Mouse (Mus musculus): Measurements from ENCODE around the gene Eftud2. TPM values are rescaled to one million over a fixed set of nuclear protein-coding genes. Genes with fewer than 3 reads are reported as not detected.

Eftud2 gene
- polyA plus RNA-seq, 1 experiment, result 159 TPM

- no peaks in the 10 kb centered on the region for H3K4me1 ChIP-seq (ENCODE audit: control insufficient read depth, insufficient read depth, low read length)
- no peak overlapping the region for H3K27ac ChIP-seq (ENCODE audit: control insufficient read depth, insufficient read depth, low read depth, low read length, poor library complexity)
- TF ChIP-seq POLR2A (IDR thresholded peaks at IDR 0.05; ENCODE audit: borderline replicate concordance, control insufficient read depth, low read depth, low read length), result no peak
- TF ChIP-seq CTCF (IDR thresholded peaks at IDR 0.05; ENCODE audit: control insufficient read depth, insufficient read depth, low read length), result no peak
- no peak overlapping the region for H3K4me3 ChIP-seq (replicated peaks; ENCODE audit: control insufficient read depth, low read depth, low read length)
- 93% methylated on average over 8 of the region's 8 CpGs for WGBS
These were observed 20.9 kb downstream of the Eftud2 start for GRCm38 (mm10) chr11:102859933-102860332.

DNA sequence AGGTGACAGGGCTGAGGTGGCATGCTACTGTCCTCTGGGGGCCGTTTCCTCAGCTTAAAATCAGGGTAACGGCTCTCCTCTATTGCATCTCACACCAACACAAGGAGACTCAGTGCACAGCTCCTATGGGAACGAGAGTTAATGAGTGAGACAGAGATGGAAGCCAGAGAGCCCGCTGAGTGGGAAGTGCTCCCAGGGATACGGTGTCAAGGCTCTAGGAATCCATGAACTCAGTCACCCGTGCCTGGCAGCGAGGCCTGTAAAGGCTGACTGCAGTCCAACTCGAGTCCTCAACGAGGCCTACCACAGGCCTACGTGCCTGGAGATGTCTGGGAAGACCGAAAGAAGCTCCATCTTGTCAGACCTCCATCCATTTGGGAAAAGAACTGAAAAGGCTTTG, 21.8 kb downstream of the Eftud2 start:
- WGBS, result 93% methylated on average over 11 of the region's 11 CpGs
- TF ChIP-seq CTCF (IDR thresholded peaks at IDR 0.05; ENCODE audit: control insufficient read depth, insufficient read depth, low read length) (no peak), POLR2A (IDR thresholded peaks at IDR 0.05; ENCODE audit: borderline replicate concordance, control insufficient read depth, low read depth, low read length) (no peak)
- Histone ChIP-seq H3K4me3 (replicated peaks; ENCODE audit: control insufficient read depth, low read depth, low read length) (no peak overlapping the region), H3K27ac (ENCODE audit: control insufficient read depth, insufficient read depth, low read depth, low read length, poor library complexity) (no peak overlapping the region), H3K4me1 (ENCODE audit: control insufficient read depth, insufficient read depth, low read length) (no peaks in the 10 kb centered on the region)

GRCm38 (mm10) chr11:102855941-102856340, 24.8 kb downstream of the Eftud2 start:
- TF ChIP-seq POLR2A (IDR thresholded peaks at IDR 0.05; ENCODE audit: borderline replicate concordance, control insufficient read depth, low read depth, low read length), result no peak
- no peak for TF ChIP-seq CTCF (IDR thresholded peaks at IDR 0.05; ENCODE audit: control insufficient read depth, insufficient read depth, low read length)
- WGBS, result 85% methylated on average over 6 of the region's 6 CpGs
- Histone ChIP-seq H3K4me3 (replicated peaks; ENCODE audit: control insufficient read depth, low read depth, low read length) (no peak overlapping the region), H3K4me1 (ENCODE audit: control insufficient read depth, insufficient read depth, low read length) (no peaks in the 10 kb centered on the region), H3K27ac (ENCODE audit: control insufficient read depth, insufficient read depth, low read depth, low read length, poor library complexity) (no peak overlapping the region)

- no peaks in the 10 kb centered on the region for H3K4me1 ChIP-seq (ENCODE audit: control insufficient read depth, insufficient read depth, low read length)
- no peak overlapping the region for H3K4me3 ChIP-seq (replicated peaks; ENCODE audit: control insufficient read depth, low read depth, low read length)
- no peak overlapping the region for H3K27ac ChIP-seq (ENCODE audit: control insufficient read depth, insufficient read depth, low read depth, low read length, poor library complexity)
- TF ChIP-seq POLR2A (IDR thresholded peaks at IDR 0.05; ENCODE audit: borderline replicate concordance, control insufficient read depth, low read depth, low read length), result no peak
- peak; percentile 25; the same call in 1 of the 2 replicates for TF ChIP-seq CTCF (IDR thresholded peaks at IDR 0.05; ENCODE audit: control insufficient read depth, insufficient read depth, low read length)
These were observed 27.0 kb downstream of the Eftud2 start for GRCm38 (mm10) chr11:102853760-102854159.

- no peak overlapping the region for H3K27ac ChIP-seq (ENCODE audit: control insufficient read depth, insufficient read depth, low read depth, low read length, poor library complexity)
- TF ChIP-seq POLR2A (IDR thresholded peaks at IDR 0.05; ENCODE audit: borderline replicate concordance, control insufficient read depth, low read depth, low read length) (no peak), CTCF (IDR thresholded peaks at IDR 0.05; ENCODE audit: control insufficient read depth, insufficient read depth, low read length) (peak; percentile 61; the same call in 1 of the 2 replicates)
- H3K4me3 ChIP-seq (replicated peaks; ENCODE audit: control insufficient read depth, low read depth, low read length), result no peak overlapping the region
- 75% methylated on average over 5 of the region's 5 CpGs for WGBS
- H3K4me1 ChIP-seq (ENCODE audit: control insufficient read depth, insufficient read depth, low read length), result no peaks in the 10 kb centered on the region
These were observed 28.9 kb downstream of the Eftud2 start for GRCm38 (mm10) chr11:102851883-102852282.

GRCm38 (mm10) chr11:102845926-102846325, 34.9 kb downstream of the Eftud2 start:
- WGBS, result 96% methylated on average over 10 of the region's 10 CpGs

GRCm38 (mm10) chr11:102838616-102839150, 42.1 kb downstream of the Eftud2 start:
- Histone ChIP-seq H3K4me3 (replicated peaks; ENCODE audit: control insufficient read depth, low read depth, low read length) (no peak overlapping the region), H3K27ac (ENCODE audit: control insufficient read depth, insufficient read depth, low read depth, low read length, poor library complexity) (no peak overlapping the region), H3K4me1 (ENCODE audit: control insufficient read depth, insufficient read depth, low read length) (no peaks in the 10 kb centered on the region)
- 85% methylated on average over 9 of the region's 9 CpGs for WGBS
- TF ChIP-seq CTCF (IDR thresholded peaks at IDR 0.05; ENCODE audit: control insufficient read depth, insufficient read depth, low read length), result no peak

More at GRCm38 (mm10) chr11:102845926-102846325, 34.9 kb downstream of the Eftud2 start:
- Histone ChIP-seq H3K4me3 (replicated peaks; ENCODE audit: control insufficient read depth, low read depth, low read length) (no peak overlapping the region), H3K4me1 (ENCODE audit: control insufficient read depth, insufficient read depth, low read length) (no peaks in the 10 kb centered on the region), H3K27ac (ENCODE audit: control insufficient read depth, insufficient read depth, low read depth, low read length, poor library complexity) (no peak overlapping the region)
- TF ChIP-seq CTCF (IDR thresholded peaks at IDR 0.05; ENCODE audit: control insufficient read depth, insufficient read depth, low read length), result no peak
- no peak for TF ChIP-seq POLR2A (IDR thresholded peaks at IDR 0.05; ENCODE audit: borderline replicate concordance, control insufficient read depth, low read depth, low read length)

GRCm38 (mm10) chr11:102838126-102838525, 42.7 kb downstream of the Eftud2 start:
- Histone ChIP-seq H3K4me1 (ENCODE audit: control insufficient read depth, insufficient read depth, low read length) (no peaks in the 10 kb centered on the region), H3K4me3 (replicated peaks; ENCODE audit: control insufficient read depth, low read depth, low read length) (no peak overlapping the region), H3K27ac (ENCODE audit: control insufficient read depth, insufficient read depth, low read depth, low read length, poor library complexity) (no peak overlapping the region)
- TF ChIP-seq POLR2A (IDR thresholded peaks at IDR 0.05; ENCODE audit: borderline replicate concordance, control insufficient read depth, low read depth, low read length) (no peak), CTCF (IDR thresholded peaks at IDR 0.05; ENCODE audit: control insufficient read depth, insufficient read depth, low read length) (no peak)
- WGBS, result 88% methylated on average over 2 of the region's 2 CpGs

GRCm38 (mm10) chr11:102837385-102837784, 43.4 kb downstream of the Eftud2 start:
- Histone ChIP-seq H3K27ac (ENCODE audit: control insufficient read depth, insufficient read depth, low read depth, low read length, poor library complexity) (no peak overlapping the region), H3K4me1 (ENCODE audit: control insufficient read depth, insufficient read depth, low read length) (no peaks in the 10 kb centered on the region), H3K4me3 (replicated peaks; ENCODE audit: control insufficient read depth, low read depth, low read length) (no peak overlapping the region)
- WGBS, result 94% methylated on average over 1 of the region's 1 CpGs
- TF ChIP-seq POLR2A (IDR thresholded peaks at IDR 0.05; ENCODE audit: borderline replicate concordance, control insufficient read depth, low read depth, low read length), result no peak
- no peak for TF ChIP-seq CTCF (IDR thresholded peaks at IDR 0.05; ENCODE audit: control insufficient read depth, insufficient read depth, low read length)
